Mouse (Mus musculus) forebrain, postnatal 0 days (tissue): ENCODE results near the gene Supt6. TPM values are rescaled to one million over a fixed set of nuclear protein-coding genes. Genes with fewer than 3 reads are reported as not detected.

Experiments used
- ATAC-seq: fragments of 200-750 bp; cut with Nextera tagmentation; 2 replicates; pipeline ENCODE4 v1.8.0; 2017; ENCODE audit warnings: mild to moderate bottlenecking, moderate library complexity
- DNase-seq: peaks from one replicate; pipeline ENCODE4 v3.0.0-alpha.2; 2015
- H3K27ac ChIP-seq: fragments of 300-500 bp; sonication (generic); 2 replicates; pipeline ENCODE4 v1.5.1; 2014; ENCODE audit warnings: low read depth, mild to moderate bottlenecking, antibody characterized with exemption, low read length, moderate library complexity, mixed read lengths
- H3K27me3 ChIP-seq: fragments of 300-500 bp; sonication (generic); 2 replicates; pipeline ENCODE4 v1.6.1; 2014; ENCODE audit warnings: mild to moderate bottlenecking, low read length, mixed read lengths; ENCODE audit not compliant: insufficient read depth
- H3K36me3 ChIP-seq: fragments of 300-500 bp; sonication (generic); 2 replicates; pipeline ENCODE4 v1.6.1; 2014; ENCODE audit warnings: mild to moderate bottlenecking, moderate library complexity; ENCODE audit not compliant: insufficient read depth
- H3K4me1 ChIP-seq: fragments of 300-500 bp; sonication (generic); 2 replicates; pipeline ENCODE4 v1.6.1; 2014; ENCODE audit warnings: antibody characterized with exemption; ENCODE audit not compliant: insufficient read depth
- H3K4me2 ChIP-seq: fragments of 300-500 bp; sonication (generic); 2 replicates; pipeline ENCODE4 v1.6.1; 2014; ENCODE audit warnings: low read depth, mild to moderate bottlenecking, moderate library complexity
- H3K4me3 ChIP-seq: fragments of 300-500 bp; sonication (generic); 2 replicates; pipeline ENCODE4 v1.5.1; 2014; ENCODE audit warnings: low read depth, low read length, mixed read lengths
- H3K9ac ChIP-seq: fragments of 300-500 bp; sonication (generic); 2 replicates; pipeline ENCODE4 v1.6.1; 2014; ENCODE audit warnings: mild to moderate bottlenecking
- H3K9me3 ChIP-seq: fragments of 300-500 bp; sonication (generic); 2 replicates; pipeline ENCODE4 v1.6.1; 2016; ENCODE audit warnings: low read length
- CTCF ChIP-seq: sonication (generic); IDR thresholded peaks from 2 replicates; pipeline ENCODE4 v1.5.1; 2016; ENCODE audit warnings: antibody characterized with exemption, control low read depth, low read depth
- WGBS: fragments of 180-500 bp; shearing (Covaris S2); extraction: QIAGEN DNeasy Blood & Tissue Kit; methylation state at CpG from one replicate; pipeline ENCODE4 v1.1.7; 2014; 5-methylcytosine and 5-hydroxymethylcytosine counted together
- polyA plus RNA-seq: library from polyadenylated mRNA; unstranded; fragments of >200 nt; fragmentation: Nextera tagmentation; extraction: Ambion mirVana; gene quantifications from 2 replicates; pipeline ENCODE4 v1.2.1, GENCODE M21; 2015
- total RNA-seq: library from RNA; depleted of rRNA; stranded (reverse); fragments of >200 nt; gene quantifications from 2 replicates; pipeline ENCODE4 v1.2.3, GENCODE M21; 2014

Supt6 gene
- total and polyA plus RNA-seq, 2 experiments from 2014 or later, result 21.6 to 44.1 TPM

DNA sequence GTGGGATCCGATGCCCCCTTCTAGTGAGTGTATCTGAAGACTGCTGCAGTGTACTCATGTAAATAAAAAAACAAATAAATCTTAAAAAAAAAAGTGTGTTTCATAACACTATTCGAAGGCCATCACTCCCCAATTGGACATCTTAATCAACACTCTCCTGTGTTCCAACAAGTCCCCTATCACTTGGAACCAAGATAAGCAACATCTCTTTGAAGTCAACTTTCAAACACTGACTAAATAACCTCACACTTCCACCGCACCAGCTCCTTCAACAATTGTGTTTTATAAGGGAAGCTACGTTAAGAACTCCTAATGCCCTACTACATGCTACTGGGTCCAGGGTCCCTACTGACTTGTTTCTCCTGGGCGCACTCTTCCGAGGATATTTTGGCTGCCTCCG lies 63.3 kb downstream of the Supt6 start:
- H3K9me3 ChIP-seq, result no peaks in the 10 kb centered on the region
- H3K9ac ChIP-seq, result peak overlapping the region; percentile 91
- no peaks in the 10 kb centered on the region for H3K27me3 ChIP-seq
- peaks cover 22% of the 10 kb centered on the region for H3K36me3 ChIP-seq
- no peak overlapping the region; the same call in 1 of the 2 replicates for H3K27ac ChIP-seq
- H3K4me2 ChIP-seq, result peak overlapping the region; percentile 55
- WGBS, result 11% methylated on average over 7 of the region's 7 CpGs
- no peak for DNase-seq
- ATAC-seq, result no peak
- H3K4me3 ChIP-seq, result peak overlapping the region; percentile 90
- no peak for TF ChIP-seq CTCF
- peaks cover 14% of the 10 kb centered on the region for H3K4me1 ChIP-seq

DNA sequence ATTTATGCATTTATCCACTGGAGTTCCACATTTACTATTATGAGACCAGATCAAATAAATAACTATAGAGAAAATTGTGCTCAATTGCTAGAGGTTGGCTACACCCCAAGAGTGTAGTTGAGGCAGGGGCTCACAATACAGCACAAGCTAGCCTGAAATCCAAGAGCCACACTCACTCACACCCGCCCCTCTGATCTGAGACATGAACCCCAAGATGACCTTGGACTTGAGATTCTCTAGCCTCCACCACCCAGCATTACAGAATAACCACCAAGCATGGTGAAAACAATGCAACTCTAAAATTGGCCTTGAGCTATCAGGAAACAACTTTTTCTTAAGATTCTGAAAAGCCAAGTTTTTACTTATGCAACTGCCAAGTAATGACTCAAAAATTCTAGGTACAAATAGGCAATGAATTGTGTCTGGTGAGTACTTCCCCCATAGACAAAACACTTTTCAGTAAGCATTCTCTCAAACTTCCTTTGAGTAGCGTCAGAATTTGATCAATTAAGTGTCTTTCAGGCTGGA lies 63.9 kb downstream of the Supt6 start:
- H3K27ac ChIP-seq, result no peak overlapping the region
- no peak for ATAC-seq
- H3K4me3 ChIP-seq, result peak overlapping the region; percentile 90
- no peaks in the 10 kb centered on the region for H3K9me3 ChIP-seq
- no peak for TF ChIP-seq CTCF
- H3K27me3 ChIP-seq, result no peaks in the 10 kb centered on the region
- peaks cover 22% of the 10 kb centered on the region for H3K36me3 ChIP-seq
- peak overlapping the region; percentile 55 for H3K4me2 ChIP-seq
- no peak for DNase-seq
- peaks cover 19% of the 10 kb centered on the region for H3K4me1 ChIP-seq
- peak overlapping the region; percentile 91 for H3K9ac ChIP-seq
- 42% methylated on average over 2 of the region's 2 CpGs for WGBS

- no peak overlapping the region for H3K4me3 ChIP-seq
- no peaks in the 10 kb centered on the region for H3K9me3 ChIP-seq
- TF ChIP-seq CTCF, result no peak
- H3K4me2 ChIP-seq, result no peak overlapping the region
- peaks cover 21% of the 10 kb centered on the region for H3K4me1 ChIP-seq
- H3K27ac ChIP-seq, result no peak overlapping the region
- H3K27me3 ChIP-seq, result no peaks in the 10 kb centered on the region
- ATAC-seq (no peak), DNase-seq (no peak)
- 76% methylated on average over 6 of the region's 6 CpGs for WGBS
- peaks cover 22% of the 10 kb centered on the region for H3K36me3 ChIP-seq
- no peak overlapping the region for H3K9ac ChIP-seq
Measured at GRCm38 (mm10) chr11:78180081-78180761, 65.6 kb downstream of the Supt6 start.

GRCm38 (mm10) chr11:78179438-78179999 lies 66.3 kb downstream of the Supt6 start:
- 0 out of 2 replicates have a peak overlapping the region, but pooled peaks have one; percentile 83 for H3K27ac ChIP-seq
- H3K9me3 ChIP-seq, result no peaks in the 10 kb centered on the region
- H3K27me3 ChIP-seq, result no peaks in the 10 kb centered on the region
- H3K36me3 ChIP-seq, result peaks cover 22% of the 10 kb centered on the region
- DNase-seq, result no peak
- peak; percentile 0 for TF ChIP-seq CTCF
- H3K4me2 ChIP-seq, result peak overlapping the region; percentile 73
- ATAC-seq, result no peak
- 0 out of 2 replicates have a peak overlapping the region, but pooled peaks have one; percentile 58 for H3K9ac ChIP-seq
- H3K4me3 ChIP-seq, result peak overlapping the region; percentile 51; the same call in 1 of the 2 replicates
- peaks cover 21% of the 10 kb centered on the region for H3K4me1 ChIP-seq
- WGBS, result 30% methylated on average over 8 of the region's 8 CpGs

DNA sequence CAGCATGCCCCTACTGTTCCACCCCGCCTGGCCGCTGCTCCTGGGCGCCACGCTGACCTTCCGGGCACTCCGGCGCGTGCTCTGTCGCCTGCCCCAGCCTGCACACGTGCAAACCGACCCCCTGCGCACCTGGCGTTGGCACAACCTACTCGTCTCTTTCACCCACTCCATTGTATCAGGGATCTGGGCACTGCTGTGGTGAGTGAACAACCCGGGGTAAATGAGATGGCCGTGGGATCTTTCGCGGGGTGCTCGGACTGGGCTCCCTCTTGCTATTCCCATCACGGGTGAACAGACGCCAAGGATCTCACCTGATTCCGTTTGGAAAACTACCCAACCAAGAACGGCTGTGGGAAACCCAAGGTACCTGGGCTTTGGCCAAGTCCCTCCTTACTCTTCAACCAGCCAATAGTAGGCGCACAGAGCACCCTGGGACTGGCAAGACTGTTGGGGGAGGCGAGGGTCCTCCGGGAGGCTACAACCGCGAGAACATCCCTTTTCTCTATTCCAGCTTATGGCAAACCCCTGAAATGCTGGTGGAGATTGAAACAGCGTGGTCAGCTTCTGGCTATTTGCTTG lies 66.8 kb downstream of the Supt6 start:
- Histone ChIP-seq H3K4me2 (peak overlapping the region; percentile 73), H3K9me3 (no peaks in the 10 kb centered on the region), H3K4me3 (peak overlapping the region; percentile 51), H3K27ac (peak overlapping the region; percentile 83), H3K4me1 (peaks cover 20% of the 10 kb centered on the region), H3K36me3 (peaks cover 22% of the 10 kb centered on the region), H3K27me3 (no peaks in the 10 kb centered on the region), H3K9ac (peak overlapping the region; percentile 58)
- 5% methylated on average over 29 of the region's 29 CpGs for WGBS
- no peak for ATAC-seq
- TF ChIP-seq CTCF, result peak; percentile 32
- DNase-seq, result peak; percentile 81

DNA sequence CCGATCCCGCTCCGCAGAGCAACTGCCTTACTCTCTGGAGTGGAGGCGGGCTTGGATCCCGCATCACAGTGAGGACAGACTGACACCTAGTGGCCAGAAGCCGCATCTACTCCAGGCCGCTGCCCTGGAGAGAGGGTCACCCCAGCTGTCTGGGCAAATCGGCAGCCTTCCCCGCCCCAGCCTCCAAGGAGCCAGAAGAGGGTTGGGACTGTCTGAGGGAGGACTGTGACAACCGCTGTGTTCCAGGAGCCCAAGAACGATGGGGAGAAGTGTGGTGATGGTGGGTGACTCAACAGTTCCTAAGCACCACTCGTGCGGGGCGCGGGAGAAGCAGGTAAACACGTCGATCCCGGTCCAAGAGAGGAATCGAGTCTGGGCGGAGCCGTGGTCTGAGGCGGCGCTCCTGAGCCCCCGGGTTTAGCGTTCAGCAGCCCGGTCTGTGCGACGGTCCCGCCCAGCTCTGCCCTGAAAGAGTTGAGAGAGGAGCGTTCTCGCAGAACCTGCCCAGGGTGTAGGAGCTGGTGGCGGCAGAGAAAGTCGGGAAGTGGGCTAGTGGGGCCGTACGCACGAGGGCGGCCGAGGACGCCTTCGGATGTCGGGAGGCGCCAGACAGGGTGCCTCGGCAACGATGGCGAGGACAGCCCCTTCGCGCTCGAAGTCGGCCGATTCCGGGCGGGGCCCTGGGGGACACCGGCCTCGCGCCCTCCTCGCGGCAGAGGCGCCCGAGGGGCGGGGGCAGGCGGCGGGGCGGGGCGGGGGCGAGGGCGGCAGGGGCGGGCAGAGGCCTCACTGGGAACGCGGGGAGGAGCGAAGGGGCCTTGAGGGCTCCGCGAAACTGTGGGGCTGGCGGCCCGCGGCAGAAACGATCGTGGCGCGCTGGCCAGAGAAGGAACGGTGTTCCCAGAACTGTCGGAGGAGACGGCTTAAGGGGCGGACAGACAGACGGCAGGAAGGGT lies 67.6 kb downstream of the Supt6 start:
- peak; percentile 96 for DNase-seq
- Histone ChIP-seq H3K27me3 (no peaks in the 10 kb centered on the region), H3K4me3 (peak overlapping the region; percentile 51), H3K9ac (peak overlapping the region; percentile 58), H3K36me3 (peaks cover 22% of the 10 kb centered on the region), H3K4me2 (peak overlapping the region; percentile 73), H3K27ac (peak overlapping the region; percentile 83), H3K9me3 (no peaks in the 10 kb centered on the region), H3K4me1 (peaks cover 17% of the 10 kb centered on the region)
- WGBS, result 1% methylated on average over 75 of the region's 84 CpGs
- peak; percentile 99 for TF ChIP-seq CTCF
- peak; percentile 92 for ATAC-seq
